Mouse (Mus musculus) urinary bladder, postnatal 25 days (tissue): ENCODE measurements around the gene Col4a6.

Source experiments
- DNase-seq: peaks from one replicate; pipeline ENCODE4 v3.0.0; 2022; ENCODE audit warnings: low spot score

Gene Col4a6

GRCm38 (mm10) chrX:141473470-141474302 is at the start of gene Col4a6:
Col4a6 (minus strand) TSS chrX:141474076.
- no peak for DNase-seq

- DNase-seq, result no peak
These were observed 29.2 kb upstream of the Col4a6 start for GRCm38 (mm10) chrX:141503125-141503524.

- DNase-seq, result no peak
These were observed 20.7 kb upstream of the Col4a6 start for GRCm38 (mm10) chrX:141494545-141494944.

GRCm38 (mm10) chrX:141475566-141476327 is 1.9 kb upstream of the Col4a6 start:
- DNase-seq, result peak; percentile 8

- peak; percentile 50 for DNase-seq
These were observed 1.2 kb upstream of the Col4a6 start, which contains the start of gene Col4a5 for GRCm38 (mm10) chrX:141475110-141475509. Col4a5 (plus strand) TSS chrX:141475385.

GRCm38 (mm10) chrX:141447936-141448335 is 25.9 kb downstream of the Col4a6 start:
- no peak for DNase-seq

GRCm38 (mm10) chrX:141439423-141439822 is 34.5 kb downstream of the Col4a6 start:
- no peak for DNase-seq

GRCm38 (mm10) chrX:141436780-141437179 is 37.1 kb downstream of the Col4a6 start:
- no peak for DNase-seq

GRCm38 (mm10) chrX:141415318-141415717 is 58.6 kb downstream of the Col4a6 start:
- DNase-seq, result no peak

- no peak for DNase-seq
These were observed 77.6 kb downstream of the Col4a6 start for GRCm38 (mm10) chrX:141396243-141396642.

GRCm38 (mm10) chrX:141385399-141386105 is 88.3 kb downstream of the Col4a6 start:
- no peak for DNase-seq

GRCm38 (mm10) chrX:141384632-141385031 is 89.2 kb downstream of the Col4a6 start:
- DNase-seq, result no peak

- DNase-seq, result no peak
These were observed 103.6 kb downstream of the Col4a6 start for GRCm38 (mm10) chrX:141370276-141370675.

- DNase-seq, result no peak
These were observed 110.5 kb downstream of the Col4a6 start for GRCm38 (mm10) chrX:141363331-141363730.

- no peak for DNase-seq
These were observed 132.5 kb downstream of the Col4a6 start for GRCm38 (mm10) chrX:141341417-141341816.

- no peak for DNase-seq
These were observed 145.8 kb downstream of the Col4a6 start for GRCm38 (mm10) chrX:141328044-141328443.

- DNase-seq, result no peak
These were observed 149.7 kb downstream of the Col4a6 start for GRCm38 (mm10) chrX:141324201-141324600.

GRCm38 (mm10) chrX:141316217-141316616 is 157.7 kb downstream of the Col4a6 start:
- DNase-seq, result no peak

- no peak for DNase-seq
These were observed 158.1 kb downstream of the Col4a6 start for GRCm38 (mm10) chrX:141315795-141316194.

- DNase-seq, result no peak
These were observed 181.0 kb downstream of the Col4a6 start for GRCm38 (mm10) chrX:141292702-141293462.

GRCm38 (mm10) chrX:141276397-141276796 is 197.5 kb downstream of the Col4a6 start:
- no peak for DNase-seq

GRCm38 (mm10) chrX:141265986-141266385 is 207.9 kb downstream of the Col4a6 start:
- no peak for DNase-seq
